Mouse (Mus musculus) B cell, adult 67 days (primary cell): ENCODE measurements around the gene Nras. TPM values are rescaled to one million over a fixed set of nuclear protein-coding genes. Genes with fewer than 3 reads are reported as not detected.

Experiments used
- total RNA-seq, 2 experiments: library from RNA; stranded (reverse); gene quantifications; 4 replicates each; pipeline ENCODE4 v1.2.4; 2023

Gene Nras
- 10 to 100 TPM; 89.1 to 97.4 TPM for total RNA-seq

DNA sequence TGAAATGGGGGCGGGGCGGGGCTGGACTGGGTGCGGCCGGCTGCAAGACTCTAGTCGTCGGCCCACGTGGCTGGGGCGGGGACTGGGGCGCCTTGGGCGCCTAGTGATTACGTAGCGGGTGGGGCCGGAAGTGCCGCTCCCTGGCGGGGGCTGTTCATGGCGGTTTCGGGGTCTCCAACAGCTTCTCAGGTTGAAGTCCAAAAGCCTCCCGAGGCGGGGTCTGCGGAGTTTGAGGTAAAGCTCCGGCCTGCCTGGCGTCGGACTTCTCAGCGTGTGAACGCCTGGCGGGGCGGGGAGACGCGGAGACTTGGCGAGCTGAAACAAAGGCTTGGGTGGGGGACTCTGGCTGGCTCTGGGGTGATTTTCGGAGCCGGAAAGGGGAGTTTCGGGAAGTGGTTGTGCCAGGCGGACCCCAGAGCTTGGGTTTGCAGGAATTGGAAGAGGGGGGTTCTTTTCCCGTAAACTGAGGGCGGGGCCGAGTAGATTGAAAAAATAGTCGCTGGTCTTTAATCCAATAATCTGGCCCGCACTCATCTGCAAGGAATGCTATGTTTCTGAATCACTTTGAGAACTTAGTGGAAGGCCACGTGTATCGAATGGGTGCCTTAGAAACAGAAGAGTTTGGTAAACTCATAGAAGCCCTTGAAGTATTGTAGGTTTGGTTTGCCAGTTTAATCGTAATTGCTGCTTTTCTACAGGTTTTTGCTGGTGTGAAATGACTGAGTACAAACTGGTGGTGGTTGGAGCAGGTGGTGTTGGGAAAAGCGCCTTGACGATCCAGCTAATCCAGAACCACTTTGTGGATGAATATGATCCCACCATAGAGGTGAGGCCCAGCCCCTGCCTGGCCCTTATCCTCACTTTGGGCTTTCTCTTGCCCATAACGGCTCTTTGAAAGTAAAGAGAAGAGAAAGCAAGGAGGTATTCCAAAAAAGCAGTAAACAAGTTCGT, at the start of gene Nras:
Gene Nras, plus strand, starts transcription at position 79 of the 951 bp plus-strand sequence.

DNA sequence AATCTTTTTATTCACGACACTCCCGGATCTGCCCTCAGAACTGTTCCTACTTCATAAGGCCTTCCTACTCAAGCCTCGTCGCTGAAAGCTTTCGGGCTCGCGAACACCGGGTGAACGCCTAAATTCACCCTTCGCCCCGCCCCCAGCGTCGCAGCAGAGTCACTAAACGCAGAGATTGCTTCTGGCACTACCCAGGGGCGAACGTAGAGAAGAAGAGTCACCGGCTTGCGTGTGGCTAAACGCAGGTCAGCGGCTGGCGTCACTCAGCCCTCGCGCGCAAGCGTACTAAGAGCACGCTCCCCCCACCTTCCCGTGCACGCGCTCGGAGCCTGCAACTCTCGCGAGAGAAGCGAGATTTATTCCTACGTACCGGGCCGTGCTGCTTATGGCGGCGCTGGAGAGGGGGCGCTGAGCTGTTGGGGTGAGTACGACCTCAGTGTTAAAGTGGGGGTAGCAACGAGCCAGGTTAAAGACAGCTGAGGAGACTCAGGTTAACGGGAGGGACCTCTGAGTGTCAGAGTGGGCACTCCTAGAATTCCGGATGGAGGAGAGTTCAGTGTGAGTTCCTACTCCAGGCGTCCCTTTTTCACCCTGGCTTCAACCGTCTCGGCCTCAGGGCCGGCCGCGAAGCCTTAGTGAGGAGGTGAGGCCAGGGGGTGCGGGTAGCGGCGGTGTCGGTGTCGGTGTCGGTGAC, 37.7 kb upstream of the Nras start, which contains the start of gene Csde1:
Gene Csde1, plus strand, starts transcription at position 178 of the 694 bp plus-strand sequence.

GRCm38 (mm10) chr3:103073771-103074170, 15.7 kb downstream of the Nras start, which contains the start of gene Ampd1:
Gene Ampd1, plus strand, starts transcription at chr3:103074014.

DNA sequence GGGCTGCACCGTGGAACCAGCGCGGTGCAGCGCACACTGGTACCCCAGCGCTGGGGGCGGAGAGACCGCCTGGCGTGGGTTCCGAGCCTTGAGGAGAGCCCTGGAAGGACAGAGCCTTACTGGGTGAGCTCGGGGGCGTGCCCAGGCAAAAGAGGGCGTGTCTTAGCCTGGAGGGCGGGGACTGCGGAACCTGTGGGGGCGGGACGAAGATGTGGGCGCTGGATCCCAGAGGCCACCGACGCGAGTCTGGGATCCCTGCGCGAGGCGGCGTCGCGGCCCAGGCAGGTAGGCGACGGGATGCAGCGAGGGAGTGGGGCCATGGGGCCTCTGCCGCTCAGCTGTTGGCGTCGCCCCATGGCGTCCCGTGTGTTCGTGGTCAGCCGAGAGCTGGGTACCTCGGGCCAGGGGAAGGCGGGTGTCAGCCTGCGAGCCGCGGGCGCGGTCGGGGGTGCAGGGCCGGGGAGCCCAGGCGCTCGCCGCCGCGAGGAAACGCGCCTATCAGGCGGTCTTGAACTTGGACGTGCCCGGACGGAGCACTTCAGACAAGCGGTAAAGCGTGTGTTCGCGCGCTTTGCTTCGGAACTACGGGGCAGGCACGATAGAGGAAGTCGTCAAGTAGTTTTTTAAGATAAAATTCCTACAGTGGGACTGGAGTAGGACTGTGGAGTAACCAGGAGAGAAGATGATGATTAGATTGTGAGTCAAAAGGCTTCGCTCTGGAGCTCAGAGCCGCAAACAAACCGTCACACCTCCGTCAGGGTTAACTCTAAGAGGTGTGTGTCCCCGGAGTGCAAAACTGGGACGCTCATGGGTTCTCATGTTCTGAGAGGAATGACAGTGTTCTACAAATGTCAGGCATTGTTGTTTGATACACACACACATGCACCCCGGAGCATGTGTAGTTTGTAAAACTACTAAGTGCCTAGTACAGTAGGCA, 44.6 kb downstream of the Nras start, which contains the start of gene Dennd2c:
Gene Dennd2c, plus strand, starts transcription at position 151 of the 937 bp plus-strand sequence.

Other genes starting within 250 kb of the Nras start
- not detected for gene Sycp1, start 122.2 kb upstream of the Nras start, total RNA-seq
- not detected for gene Nr1h5, start 94.2 kb upstream of the Nras start, total RNA-seq
- gene Sike1, start 62.6 kb upstream of the Nras start, total RNA-seq = 100 to 1,000 TPM; 141 to 146 TPM
- gene Csde1, start 37.9 kb upstream of the Nras start, total RNA-seq = 100 to 1,000 TPM; 452 to 486 TPM
- under 1 TPM in 1 of 2 experiments, not detected in 1; 0.55 TPM for gene Ampd1, start 15.7 kb downstream of the Nras start, total RNA-seq
- gene Dennd2c, start 44.3 kb downstream of the Nras start, total RNA-seq = under 1 TPM in 1 of 2 experiments, not detected in 1; 0.17 TPM
- 100 to 1,000 TPM; 102 TPM for gene Bcas2, start 113.4 kb downstream of the Nras start, total RNA-seq
- 10 to 100 TPM; 68.4 to 71.2 TPM for gene Trim33, start 221.0 kb downstream of the Nras start, total RNA-seq